Mouse (Mus musculus): ENCODE measurements at regions not wholly inside any gene's neighbourhood (a gene's known extent, or its start where the extent isn't known, plus 50 kb on each side); places are given as distances from the start of the nearest gene placed in this dataset.

GRCm38 (mm10) chr2:116444163-116444562, 378.5 kb upstream of the Meis2 start:
- no peak overlapping the region for H3K9ac ChIP-seq
- H3K4me3 ChIP-seq (replicated peaks; ENCODE audit: low read length): no peak overlapping the region
- H3K4me1 ChIP-seq (replicated peaks; ENCODE audit: control insufficient read depth, insufficient read depth, low read length): no peaks in the 10 kb centered on the region
- H3K9me3 ChIP-seq (ENCODE audit: control insufficient read depth, low read length): no peaks in the 10 kb centered on the region
- ATAC-seq (ENCODE audit: low FRiP score) (no peak), DNase-seq (ENCODE audit: low spot score) (no peak)
- H3K27ac ChIP-seq: no peak overlapping the region
- no peaks in the 10 kb centered on the region for H3K36me3 ChIP-seq (replicated peaks; ENCODE audit: control insufficient read depth, insufficient read depth)
- H3K4me2 ChIP-seq (replicated peaks): no peak overlapping the region
- no peaks in the 10 kb centered on the region for H3K27me3 ChIP-seq (ENCODE audit: control insufficient read depth, insufficient read depth, low read length)

GRCm38 (mm10) chr2:116440252-116440651, 374.6 kb upstream of the Meis2 start:
- Histone ChIP-seq H3K9me3 (ENCODE audit: control insufficient read depth, low read length) (no peaks in the 10 kb centered on the region), H3K4me1 (replicated peaks; ENCODE audit: control insufficient read depth, insufficient read depth, low read length) (no peaks in the 10 kb centered on the region), H3K27me3 (ENCODE audit: control insufficient read depth, insufficient read depth, low read length) (no peaks in the 10 kb centered on the region), H3K36me3 (replicated peaks; ENCODE audit: control insufficient read depth, insufficient read depth) (no peaks in the 10 kb centered on the region), H3K4me2 (replicated peaks) (no peak overlapping the region), H3K4me3 (replicated peaks; ENCODE audit: low read length) (no peak overlapping the region), H3K27ac (no peak overlapping the region), H3K9ac (no peak overlapping the region)
- WGBS: 42% methylated on average over 2 of the region's 2 CpGs
- ATAC-seq (ENCODE audit: low FRiP score) (no peak), DNase-seq (ENCODE audit: low spot score) (no peak)

GRCm38 (mm10) chr2:116433481-116433880, 367.8 kb upstream of the Meis2 start:
- H3K27ac ChIP-seq: no peak overlapping the region
- no peak for DNase-seq (ENCODE audit: low spot score)
- no peaks in the 10 kb centered on the region for H3K9me3 ChIP-seq (ENCODE audit: control insufficient read depth, low read length)
- H3K4me1 ChIP-seq (replicated peaks; ENCODE audit: control insufficient read depth, insufficient read depth, low read length): no peaks in the 10 kb centered on the region
- H3K4me2 ChIP-seq (replicated peaks): no peak overlapping the region
- no peak overlapping the region for H3K4me3 ChIP-seq (replicated peaks; ENCODE audit: low read length)
- no peak overlapping the region for H3K9ac ChIP-seq
- no peaks in the 10 kb centered on the region for H3K27me3 ChIP-seq (ENCODE audit: control insufficient read depth, insufficient read depth, low read length)
- no peak for ATAC-seq (ENCODE audit: low FRiP score)
- no peaks in the 10 kb centered on the region for H3K36me3 ChIP-seq (replicated peaks; ENCODE audit: control insufficient read depth, insufficient read depth)

GRCm38 (mm10) chr2:116424131-116424530, 358.5 kb upstream of the Meis2 start:
- Histone ChIP-seq H3K9ac (no peak overlapping the region), H3K27ac (no peak overlapping the region), H3K4me2 (replicated peaks) (no peak overlapping the region), H3K9me3 (ENCODE audit: control insufficient read depth, low read length) (no peaks in the 10 kb centered on the region), H3K4me3 (replicated peaks; ENCODE audit: low read length) (no peak overlapping the region), H3K36me3 (replicated peaks; ENCODE audit: control insufficient read depth, insufficient read depth) (no peaks in the 10 kb centered on the region), H3K4me1 (replicated peaks; ENCODE audit: control insufficient read depth, insufficient read depth, low read length) (no peaks in the 10 kb centered on the region), H3K27me3 (ENCODE audit: control insufficient read depth, insufficient read depth, low read length) (no peaks in the 10 kb centered on the region)
- WGBS: 89% methylated on average over 8 of the region's 8 CpGs
- ATAC-seq (ENCODE audit: low FRiP score): no peak
- DNase-seq (ENCODE audit: low spot score): no peak

- ATAC-seq (ENCODE audit: low FRiP score) (no peak), DNase-seq (ENCODE audit: low spot score) (no peak)
- Histone ChIP-seq H3K9me3 (ENCODE audit: control insufficient read depth, low read length) (no peaks in the 10 kb centered on the region), H3K27ac (no peak overlapping the region), H3K9ac (no peak overlapping the region), H3K4me1 (replicated peaks; ENCODE audit: control insufficient read depth, insufficient read depth, low read length) (no peaks in the 10 kb centered on the region), H3K27me3 (ENCODE audit: control insufficient read depth, insufficient read depth, low read length) (no peaks in the 10 kb centered on the region), H3K4me3 (replicated peaks; ENCODE audit: low read length) (no peak overlapping the region), H3K4me2 (replicated peaks) (no peak overlapping the region), H3K36me3 (replicated peaks; ENCODE audit: control insufficient read depth, insufficient read depth) (no peaks in the 10 kb centered on the region)
- 85% methylated on average over 13 of the region's 13 CpGs for WGBS
Observed at GRCm38 (mm10) chr2:116417428-116418195, 352.0 kb upstream of the Meis2 start.

- Histone ChIP-seq H3K27ac (no peak overlapping the region), H3K4me1 (replicated peaks; ENCODE audit: control insufficient read depth, insufficient read depth, low read length) (no peaks in the 10 kb centered on the region), H3K9ac (no peak overlapping the region), H3K36me3 (replicated peaks; ENCODE audit: control insufficient read depth, insufficient read depth) (no peaks in the 10 kb centered on the region), H3K9me3 (ENCODE audit: control insufficient read depth, low read length) (no peaks in the 10 kb centered on the region), H3K4me2 (replicated peaks) (no peak overlapping the region), H3K27me3 (ENCODE audit: control insufficient read depth, insufficient read depth, low read length) (no peaks in the 10 kb centered on the region), H3K4me3 (replicated peaks; ENCODE audit: low read length) (no peak overlapping the region)
- 44% methylated on average over 1 of the region's 1 CpGs for WGBS
- ATAC-seq (ENCODE audit: low FRiP score) (no peak), DNase-seq (ENCODE audit: low spot score) (no peak)
Observed at GRCm38 (mm10) chr2:116415742-116416141, 350.1 kb upstream of the Meis2 start.

GRCm38 (mm10) chr2:116402113-116402512, 336.5 kb upstream of the Meis2 start:
- DNase-seq (ENCODE audit: low spot score): no peak

GRCm38 (mm10) chr2:116399966-116400365, 334.3 kb upstream of the Meis2 start:
- no peak overlapping the region for H3K4me3 ChIP-seq (replicated peaks; ENCODE audit: low read length)
- no peak for DNase-seq (ENCODE audit: low spot score)
- no peaks in the 10 kb centered on the region for H3K4me1 ChIP-seq (replicated peaks; ENCODE audit: control insufficient read depth, insufficient read depth, low read length)
- no peak overlapping the region for H3K4me2 ChIP-seq (replicated peaks)
- H3K9me3 ChIP-seq (ENCODE audit: control insufficient read depth, low read length): no peaks in the 10 kb centered on the region
- 68% methylated on average over 1 of the region's 1 CpGs for WGBS
- no peak overlapping the region for H3K27ac ChIP-seq
- no peak overlapping the region for H3K9ac ChIP-seq
- no peak for ATAC-seq (ENCODE audit: low FRiP score)
- H3K36me3 ChIP-seq (replicated peaks; ENCODE audit: control insufficient read depth, insufficient read depth): no peaks in the 10 kb centered on the region
- H3K27me3 ChIP-seq (ENCODE audit: control insufficient read depth, insufficient read depth, low read length): no peaks in the 10 kb centered on the region

More at GRCm38 (mm10) chr2:116402113-116402512, 336.5 kb upstream of the Meis2 start:
- H3K4me1 ChIP-seq (replicated peaks; ENCODE audit: control insufficient read depth, insufficient read depth, low read length): no peaks in the 10 kb centered on the region
- ATAC-seq (ENCODE audit: low FRiP score): no peak
- no peaks in the 10 kb centered on the region for H3K27me3 ChIP-seq (ENCODE audit: control insufficient read depth, insufficient read depth, low read length)
- H3K9me3 ChIP-seq (ENCODE audit: control insufficient read depth, low read length): no peaks in the 10 kb centered on the region
- H3K36me3 ChIP-seq (replicated peaks; ENCODE audit: control insufficient read depth, insufficient read depth): no peaks in the 10 kb centered on the region
- H3K27ac ChIP-seq: no peak overlapping the region
- no peak overlapping the region for H3K9ac ChIP-seq
- no peak overlapping the region for H3K4me2 ChIP-seq (replicated peaks)
- no peak overlapping the region for H3K4me3 ChIP-seq (replicated peaks; ENCODE audit: low read length)
- WGBS: 67% methylated on average over 1 of the region's 1 CpGs

GRCm38 (mm10) chr2:116368811-116369210, 303.2 kb upstream of the Meis2 start:
- ATAC-seq (ENCODE audit: low FRiP score) (no peak), DNase-seq (ENCODE audit: low spot score) (no peak)
- H3K4me1 ChIP-seq (replicated peaks; ENCODE audit: control insufficient read depth, insufficient read depth, low read length): no peaks in the 10 kb centered on the region
- no peak overlapping the region for H3K27ac ChIP-seq
- no peaks in the 10 kb centered on the region for H3K9me3 ChIP-seq (ENCODE audit: control insufficient read depth, low read length)
- H3K9ac ChIP-seq: no peak overlapping the region
- H3K4me2 ChIP-seq (replicated peaks): no peak overlapping the region
- H3K27me3 ChIP-seq (ENCODE audit: control insufficient read depth, insufficient read depth, low read length): no peaks in the 10 kb centered on the region
- H3K36me3 ChIP-seq (replicated peaks; ENCODE audit: control insufficient read depth, insufficient read depth): no peaks in the 10 kb centered on the region
- no peak overlapping the region for H3K4me3 ChIP-seq (replicated peaks; ENCODE audit: low read length)
- WGBS: 90% methylated on average over 3 of the region's 3 CpGs

GRCm38 (mm10) chr2:116364136-116364535, 298.5 kb upstream of the Meis2 start:
- no peak overlapping the region for H3K4me3 ChIP-seq (replicated peaks; ENCODE audit: low read length)

More at GRCm38 (mm10) chr2:116364136-116364535, 298.5 kb upstream of the Meis2 start:
- ATAC-seq (ENCODE audit: low FRiP score): no peak
- no peak for DNase-seq (ENCODE audit: low spot score)
- Histone ChIP-seq H3K9ac (no peak overlapping the region), H3K36me3 (replicated peaks; ENCODE audit: control insufficient read depth, insufficient read depth) (no peaks in the 10 kb centered on the region), H3K4me1 (replicated peaks; ENCODE audit: control insufficient read depth, insufficient read depth, low read length) (no peaks in the 10 kb centered on the region), H3K4me2 (replicated peaks) (no peak overlapping the region), H3K9me3 (ENCODE audit: control insufficient read depth, low read length) (no peaks in the 10 kb centered on the region), H3K27me3 (ENCODE audit: control insufficient read depth, insufficient read depth, low read length) (no peaks in the 10 kb centered on the region), H3K27ac (no peak overlapping the region)
- WGBS: 85% methylated on average over 2 of the region's 2 CpGs
